Mouse (Mus musculus): ENCODE results near the gene Esp18. TPM values are rescaled to one million over a fixed set of nuclear protein-coding genes. Genes with fewer than 3 reads are reported as not detected.

The Esp18 gene
- not detected in 2 replicates for polyA plus RNA-seq (2012; ENCODE audit: insufficient read depth, insufficient read length, low replicate concordance, missing spikeins)

DNA sequence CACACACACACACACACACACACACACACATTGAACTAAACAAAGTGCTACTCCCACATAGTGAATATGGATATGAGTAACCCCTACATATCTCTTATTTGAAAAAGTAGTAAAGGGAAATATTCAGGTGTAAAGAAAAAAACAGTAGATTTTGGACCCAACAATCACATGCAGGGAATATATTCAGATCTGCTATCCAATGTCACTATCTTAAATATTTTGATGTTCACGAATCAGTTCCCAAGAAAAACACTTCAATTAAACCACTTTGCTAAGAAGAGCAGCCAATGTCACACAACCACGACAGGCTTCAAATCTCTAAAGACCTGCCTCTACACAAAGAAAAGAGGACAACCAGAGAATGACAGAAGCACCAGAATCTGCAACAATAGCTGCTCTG is at the start of gene Esp18:
Gene Esp18 (plus strand): TSS at position 301 of the 400 bp plus-strand sequence.
- no peak within 1 kb of the TSS for H3K27ac ChIP-seq (ENCODE audit: insufficient read depth, low read depth, low read length)
- WGBS: 67% methylated on average over 2 of the region's 2 CpGs
- no peak within 1 kb of the TSS for H3K4me3 ChIP-seq (ENCODE audit: insufficient read depth, low read depth, low read length)
- TF ChIP-seq CTCF (IDR thresholded peaks at IDR 0.05; ENCODE audit: insufficient read depth, low read depth, low read length) (no peak), POLR2A (IDR thresholded peaks at IDR 0.05; ENCODE audit: insufficient read depth, low read depth, low read length) (no peak)
- H3K4me1 ChIP-seq (ENCODE audit: control insufficient read depth, insufficient read depth, low read length): no peaks in the 10 kb centered on the region

DNA sequence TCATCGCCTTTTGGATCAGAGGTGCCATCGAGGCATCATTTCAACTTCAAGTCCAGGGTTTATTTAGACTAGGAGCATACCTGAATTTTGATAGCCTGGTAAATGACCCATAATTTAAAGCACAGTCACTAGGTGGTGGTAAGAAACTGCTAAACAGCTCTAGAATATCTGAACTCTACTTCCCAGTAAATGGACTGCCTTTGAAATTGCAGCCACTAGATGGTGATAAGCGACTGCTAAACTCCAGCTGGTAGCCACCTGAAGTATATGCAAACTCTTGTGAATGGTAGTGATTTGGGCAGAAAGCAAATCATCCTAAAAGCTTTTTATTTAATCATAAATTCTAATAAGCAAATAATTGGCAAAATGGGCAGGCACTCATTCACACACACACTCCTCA is 42.8 kb upstream of the Esp18 start:
- H3K27ac ChIP-seq (ENCODE audit: insufficient read depth, low read depth, low read length): no peak overlapping the region
- H3K4me1 ChIP-seq (ENCODE audit: control insufficient read depth, insufficient read depth, low read length): no peaks in the 10 kb centered on the region
- 63% methylated on average over 3 of the region's 3 CpGs for WGBS
- TF ChIP-seq POLR2A (IDR thresholded peaks at IDR 0.05; ENCODE audit: insufficient read depth, low read depth, low read length) (no peak), CTCF (IDR thresholded peaks at IDR 0.05; ENCODE audit: insufficient read depth, low read depth, low read length) (no peak)
- H3K4me3 ChIP-seq (ENCODE audit: insufficient read depth, low read depth, low read length): no peak overlapping the region

Other genes with a start within 250 kb of the Esp18 start
- gene Esp16, start 129.8 kb downstream of the Esp18 start, polyA plus RNA-seq (2012; ENCODE audit: insufficient read depth, insufficient read length, low replicate concordance, missing spikeins): not detected in 2 replicates
- gene Esp15, start 234.6 kb downstream of the Esp18 start, polyA plus RNA-seq (2012; ENCODE audit: insufficient read depth, insufficient read length, low replicate concordance, missing spikeins): not detected in 2 replicates